ENCODE assay signal across 8 mouse cellular contexts in the genomic region with DNA sequence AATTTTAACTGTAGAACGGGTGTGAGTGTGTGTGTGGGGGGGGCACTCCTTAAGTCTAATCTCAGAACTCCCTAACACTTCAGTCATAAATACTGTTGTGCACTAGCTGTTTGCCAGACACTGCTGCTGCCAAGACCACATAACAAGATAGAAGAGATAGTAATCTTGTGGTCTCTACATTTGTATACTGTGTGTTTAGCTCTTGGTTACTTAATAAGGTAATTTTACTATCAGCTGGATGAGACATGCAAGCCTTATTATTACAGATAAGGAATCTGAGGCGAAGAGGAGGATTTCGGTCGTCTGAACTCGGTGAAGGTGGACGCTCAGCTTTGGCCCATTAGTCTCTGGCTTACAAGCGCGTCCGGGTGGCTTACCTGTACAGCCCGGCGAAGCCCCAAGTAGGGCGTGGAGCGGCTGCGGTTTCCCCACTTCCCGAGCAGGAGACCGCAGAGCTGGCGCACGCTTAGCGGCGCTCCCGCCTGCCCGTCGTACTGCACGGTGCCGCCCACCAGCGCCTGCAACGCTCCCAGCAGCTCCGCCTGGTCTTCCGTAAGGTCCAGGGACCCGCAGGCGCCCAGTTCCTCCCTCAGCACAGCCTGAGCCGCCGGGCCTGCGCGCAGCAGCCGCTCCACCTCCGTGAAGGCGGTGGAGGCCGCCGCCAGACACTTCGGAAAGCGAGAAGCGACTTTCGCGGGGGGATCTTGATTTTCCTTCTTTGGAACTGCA. TPM values are rescaled to one million over a fixed set of nuclear protein-coding genes. Genes with fewer than 3 reads are reported as not detected.
DNase-seq lines count a peak whose midpoint lies in the region; ATAC-seq and TF ChIP-seq lines count a peak whose summit lies in the region.

No protein-coding gene starts in this region.

- H3K4me3 ChIP-seq in heart, embryonic 12.5 days, result peak overlapping the region; percentile 56
- H3K4me3 ChIP-seq in testis, adult 2 months (ENCODE audit: control insufficient read depth, low read depth, low read length), result peak overlapping the region; percentile 32

- DNase-seq in left cerebral cortex, postnatal 25 days (ENCODE audit: low spot score in 2 of 2), result peak; percentile 30 to 44
- no peak for DNase-seq in left cerebral cortex, adult 11 months (ENCODE audit: low spot score)
- DNase-seq in kidney, postnatal 4 days, result peak; percentile 60 to 72
- no peak for DNase-seq in right cerebral cortex, postnatal 4 days

- H3K36me3 ChIP-seq in heart, embryonic 12.5 days, result no peaks in the 10 kb centered on the region
- no peaks in the 10 kb centered on the region for H3K36me3 ChIP-seq in testis, adult 2 months (ENCODE audit: control insufficient read depth, insufficient read depth, low read length)

- intact Hi-C loops in left cerebral cortex, postnatal 25 days (cut with DNase I), result loop anchor here (5.0 kb wide), 1 partner anchor 88 kb away; no protein-coding TSS in a partner anchor

- no peak overlapping the region for H3K27ac ChIP-seq in heart, embryonic 12.5 days (ENCODE audit: poor library complexity, severe bottlenecking)
- H3K27ac ChIP-seq in testis, adult 2 months (ENCODE audit: control insufficient read depth, insufficient read depth, low read depth, low read length), result no peak overlapping the region

- H3K4me1 ChIP-seq in heart, embryonic 12.5 days (replicated peaks), result peaks cover 12% of the 10 kb centered on the region; the same call in 1 of the 2 replicates
- peaks cover 11% of the 10 kb centered on the region for H3K4me1 ChIP-seq in testis, adult 2 months (ENCODE audit: control insufficient read depth, insufficient read depth, low read length)

- WGBS in heart, embryonic 12.5 days, result under 1% methylated on average over 45 of the region's 45 CpGs

- peaks cover 100% of the 10 kb centered on the region for H3K27me3 ChIP-seq in heart, embryonic 12.5 days (replicated peaks)
- H3K27me3 ChIP-seq in testis, adult 2 months (ENCODE audit: control insufficient read depth, insufficient read depth, low read length), result peaks cover 5% of the 10 kb centered on the region

- peak; percentile 66 for ATAC-seq in activated CD4-positive, CD25-positive, alpha-beta regulatory T cell, adult 4 months
- ATAC-seq in heart, embryonic 12.5 days (ENCODE audit: insufficient number of reproducible peaks, low FRiP score), result peak; percentile 65
- ATAC-seq in megakaryocyte-erythroid progenitor cell, adult 5-6 weeks (replicated peaks; ENCODE audit: low FRiP score, low TSS enrichment, poor library complexity, severe bottlenecking), result peak; percentile 58

- no peaks in the 10 kb centered on the region for H3K9me3 ChIP-seq in heart, embryonic 12.5 days (replicated peaks)

- TF ChIP-seq POLR2A in testis, adult 2 months (IDR thresholded peaks at IDR 0.05; ENCODE audit: control insufficient read depth, low read depth, low read length), result no peak

- peak overlapping the region; percentile 59 for H3K9ac ChIP-seq in heart, embryonic 12.5 days

- no peak for TF ChIP-seq CTCF in testis, adult 2 months (IDR thresholded peaks at IDR 0.05; ENCODE audit: control insufficient read depth, insufficient read depth, insufficient replicate concordance, low read depth, low read length)

- H3K4me2 ChIP-seq in heart, embryonic 12.5 days, result peak overlapping the region; percentile 99

RNA-seq across cellular contexts. Expression of a gene that starts 3.8 kb away (rescaled TPM):
- total RNA-seq in left cerebral cortex, postnatal 25 days (2021), result under 1 TPM; 0.25 to 0.39 TPM
- under 1 TPM; 0.19 to 0.48 TPM for polyA plus RNA-seq in activated CD4-positive, CD25-positive, alpha-beta regulatory T cell, adult 4 months (2017; shearing (Covaris generic))
- 0.17 and 0.28 TPM in 2 replicates for polyA plus RNA-seq in heart, embryonic 12.5 days (2016; fragmentation: Nextera tagmentation; extraction: Ambion mirVana)
- total RNA-seq in megakaryocyte-erythroid progenitor cell, adult 5-6 weeks (2014; fragmentation: Nextera tagmentation), result not detected in 2 replicates
- 0.19 and 0.89 TPM in 2 replicates for total RNA-seq in megakaryocyte-erythroid progenitor cell, adult 5-6 weeks (2017)
- polyA plus RNA-seq in testis, adult 2 months (2012; rRNA removed), result 0.05 and 0.22 TPM in 2 replicates

RNA-seq across cellular contexts. Expression of a gene that starts 24.8 kb away (rescaled TPM):
- total RNA-seq in left cerebral cortex, postnatal 25 days (2021), result not detected
- not detected for polyA plus RNA-seq in activated CD4-positive, CD25-positive, alpha-beta regulatory T cell, adult 4 months (2017; shearing (Covaris generic))
- 0.13 and 0.14 TPM in 2 replicates for polyA plus RNA-seq in heart, embryonic 12.5 days (2016; fragmentation: Nextera tagmentation; extraction: Ambion mirVana)
- not detected in 2 replicates for total RNA-seq in megakaryocyte-erythroid progenitor cell, adult 5-6 weeks (2014; fragmentation: Nextera tagmentation)
- not detected in 2 replicates for total RNA-seq in megakaryocyte-erythroid progenitor cell, adult 5-6 weeks (2017)
- polyA plus RNA-seq in testis, adult 2 months (2012; rRNA removed), result 128 and 157 TPM in 2 replicates

RNA-seq across cellular contexts. Expression of a gene that starts 29.6 kb away (rescaled TPM):
- total RNA-seq in left cerebral cortex, postnatal 25 days (2021), result 10 to 100 TPM; 28.7 to 29.1 TPM
- polyA plus RNA-seq in activated CD4-positive, CD25-positive, alpha-beta regulatory T cell, adult 4 months (2017; shearing (Covaris generic)), result 100 to 1,000 TPM in 1 of 2 experiments, not detected in 1; 174 TPM
- 3.7 and 5.0 TPM in 2 replicates for polyA plus RNA-seq in heart, embryonic 12.5 days (2016; fragmentation: Nextera tagmentation; extraction: Ambion mirVana)
- total RNA-seq in megakaryocyte-erythroid progenitor cell, adult 5-6 weeks (2014; fragmentation: Nextera tagmentation), result 11.1 TPM in 1 of 2 replicates, not detected in the other
- total RNA-seq in megakaryocyte-erythroid progenitor cell, adult 5-6 weeks (2017), result 482 and 578 TPM in 2 replicates
- polyA plus RNA-seq in testis, adult 2 months (2012; rRNA removed), result 1.8 and 3.7 TPM in 2 replicates

RNA-seq across cellular contexts. Expression of a gene that starts 29.9 kb away (rescaled TPM):
- total RNA-seq in left cerebral cortex, postnatal 25 days (2021), result 10 to 100 TPM; 10.0 to 11.6 TPM
- polyA plus RNA-seq in activated CD4-positive, CD25-positive, alpha-beta regulatory T cell, adult 4 months (2017; shearing (Covaris generic)), result 1 to 10 TPM; 2.6 to 4.2 TPM
- 2.3 and 3.6 TPM in 2 replicates for polyA plus RNA-seq in heart, embryonic 12.5 days (2016; fragmentation: Nextera tagmentation; extraction: Ambion mirVana)
- total RNA-seq in megakaryocyte-erythroid progenitor cell, adult 5-6 weeks (2014; fragmentation: Nextera tagmentation), result 142 and 423 TPM in 2 replicates
- 812 and 1,118 TPM in 2 replicates for total RNA-seq in megakaryocyte-erythroid progenitor cell, adult 5-6 weeks (2017)
- polyA plus RNA-seq in testis, adult 2 months (2012; rRNA removed), result 10.0 and 11.3 TPM in 2 replicates

RNA-seq across cellular contexts. Expression of a gene that starts 35.4 kb away (rescaled TPM):
- 10 to 100 TPM; 60.2 to 73.2 TPM for total RNA-seq in left cerebral cortex, postnatal 25 days (2021)
- polyA plus RNA-seq in activated CD4-positive, CD25-positive, alpha-beta regulatory T cell, adult 4 months (2017; shearing (Covaris generic)), result 10 to 100 TPM in 1 of 2 experiments, 1 to 10 TPM in 1; 5.9 to 14.6 TPM
- 10.4 and 12.2 TPM in 2 replicates for polyA plus RNA-seq in heart, embryonic 12.5 days (2016; fragmentation: Nextera tagmentation; extraction: Ambion mirVana)
- 56.5 and 110 TPM in 2 replicates for total RNA-seq in megakaryocyte-erythroid progenitor cell, adult 5-6 weeks (2014; fragmentation: Nextera tagmentation)
- total RNA-seq in megakaryocyte-erythroid progenitor cell, adult 5-6 weeks (2017), result 136 and 141 TPM in 2 replicates
- 3.7 and 6.6 TPM in 2 replicates for polyA plus RNA-seq in testis, adult 2 months (2012; rRNA removed)

Comparison
In these comparisons a context has a peak if more than half of its experiments do, and no peak if none do; other contexts are left out.
1. DNase-seq: peak in left cerebral cortex, postnatal 25 days (2 of 2) and kidney, postnatal 4 days (2 of 2); none in left cerebral cortex, adult 11 months (single experiment) and right cerebral cortex, postnatal 4 days (single experiment).
2. RNA of a gene that starts 24.8 kb away (polyA plus RNA-seq): 128 to 157 TPM in testis, adult 2 months; 0.13 to 0.14 TPM in heart, embryonic 12.5 days and not detected in activated CD4-positive, CD25-positive, alpha-beta regulatory T cell, adult 4 months; every median in the first group is over 100 times any median in the second.
3. Peak in every context shown above with its lines, with median percentiles within 50 percentile points of each other: ATAC-seq.